Mouse (Mus musculus) neutrophil, adult 5-6 weeks (primary cell): ENCODE measurements around the gene Tsen54. TPM values are rescaled to one million over a fixed set of nuclear protein-coding genes. Genes with fewer than 3 reads are reported as not detected.

Source experiments
- ATAC-seq: fragments of 151-379, 151-347 bp; 2 replicates; pipeline ENCODE4 v1.8.0; 2017; ENCODE audit warnings: mild to moderate bottlenecking, moderate TSS enrichment; ENCODE audit not compliant: insufficient number of reproducible peaks, poor library complexity, low FRiP score, severe bottlenecking; ENCODE audit errors: extremely low read depth
- total RNA-seq: library from RNA; stranded (forward); fragments of 200-1000 nt; gene quantifications from 2 replicates; pipeline ENCODE4 v1.2.3, GENCODE M21; 2017

The Tsen54 gene
- total RNA-seq, 1 experiment from 2014 or later = 15.2 TPM

DNA sequence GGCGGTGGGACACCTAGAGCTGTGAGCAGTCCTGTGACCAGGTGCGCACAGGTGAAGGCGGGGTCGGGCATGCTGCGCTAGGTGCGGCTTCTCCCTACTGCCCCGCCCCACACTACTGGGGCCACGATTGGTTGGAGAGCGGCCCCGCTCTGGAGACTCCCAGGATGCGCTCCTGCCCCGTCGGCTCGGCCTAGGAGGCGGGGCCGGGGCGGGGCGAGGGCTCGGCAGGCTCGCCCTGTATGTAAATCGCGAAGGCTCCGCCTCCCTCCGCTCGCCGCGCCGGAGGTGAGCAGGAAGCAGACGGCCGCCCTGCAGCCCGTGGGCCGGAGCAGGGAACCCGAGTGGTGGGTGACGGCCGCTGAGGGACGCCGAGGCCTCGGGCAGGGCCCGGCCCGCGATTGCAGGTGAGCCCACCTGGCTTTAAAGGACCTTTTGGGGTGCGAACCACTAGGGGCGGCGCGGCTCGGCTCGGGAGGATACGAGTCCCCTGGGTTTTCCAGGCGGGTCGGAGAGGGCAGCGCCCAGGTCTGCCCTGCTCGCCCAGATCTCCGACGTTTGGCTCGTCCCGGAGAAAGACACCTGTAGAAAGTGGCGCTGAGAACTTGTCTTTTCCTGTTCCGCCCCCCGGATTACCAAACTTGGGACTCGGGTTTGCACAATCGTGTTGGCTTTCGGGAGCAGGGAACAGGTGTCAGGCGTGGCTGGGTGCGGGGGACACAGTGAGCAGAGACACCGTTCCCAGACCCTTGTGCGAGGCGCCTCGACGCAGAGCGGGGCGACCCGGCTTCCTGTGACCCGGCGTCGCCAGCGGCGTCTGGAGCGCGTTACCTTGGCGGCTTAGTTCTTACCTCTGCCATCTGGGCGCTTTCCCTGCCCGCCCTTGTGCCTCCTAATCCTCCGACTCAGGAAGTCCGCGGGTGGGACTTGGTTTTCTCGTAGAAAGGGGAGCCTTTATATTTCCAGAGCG lies 9.5 kb downstream of the Tsen54 start, which contains the start of gene Llgl2:
Gene Llgl2 (plus strand): TSS at position 276 of the 967 bp plus-strand sequence.
- ATAC-seq = peak; percentile 77

DNA sequence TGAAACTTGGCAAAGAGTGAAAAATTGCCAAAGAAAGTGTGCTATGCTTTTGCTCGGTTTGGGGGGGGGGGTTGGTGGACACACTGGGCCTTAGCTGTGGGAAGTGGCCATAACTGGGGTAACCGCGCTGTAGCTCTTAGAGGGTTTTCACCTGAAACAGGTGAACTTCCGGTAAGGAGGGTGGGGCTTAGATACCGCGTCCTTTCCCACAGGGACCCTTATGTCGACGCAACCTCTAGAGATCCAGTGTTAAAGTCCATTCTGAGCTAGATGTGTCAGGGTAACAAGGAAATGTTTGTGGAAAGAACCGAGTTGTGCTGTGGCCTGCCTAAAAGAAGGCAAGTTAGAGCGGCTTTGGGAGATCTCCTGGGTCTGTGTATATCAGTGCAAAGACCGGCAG lies 10.3 kb downstream of the Tsen54 start:
- ATAC-seq = no peak

DNA sequence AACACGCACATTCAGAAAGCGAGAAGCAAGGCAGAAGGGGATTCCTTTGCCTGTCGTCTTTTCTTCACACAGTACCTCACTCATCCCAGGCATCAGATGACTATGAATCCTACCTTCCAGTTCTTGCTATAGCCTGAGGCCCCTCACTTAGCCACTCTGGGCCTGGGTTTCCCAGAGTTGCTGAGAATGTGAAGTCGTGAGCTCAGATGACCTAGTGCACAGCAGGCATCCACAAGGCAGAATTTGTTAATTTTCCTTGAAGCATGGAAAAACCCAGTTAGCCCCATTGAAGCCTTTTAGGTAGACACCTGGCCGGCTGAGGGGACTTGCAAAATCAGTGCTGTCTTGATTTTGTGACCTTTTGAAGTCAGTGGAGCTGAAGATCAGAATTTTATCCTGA lies 12.0 kb downstream of the Tsen54 start:
- ATAC-seq = no peak

DNA sequence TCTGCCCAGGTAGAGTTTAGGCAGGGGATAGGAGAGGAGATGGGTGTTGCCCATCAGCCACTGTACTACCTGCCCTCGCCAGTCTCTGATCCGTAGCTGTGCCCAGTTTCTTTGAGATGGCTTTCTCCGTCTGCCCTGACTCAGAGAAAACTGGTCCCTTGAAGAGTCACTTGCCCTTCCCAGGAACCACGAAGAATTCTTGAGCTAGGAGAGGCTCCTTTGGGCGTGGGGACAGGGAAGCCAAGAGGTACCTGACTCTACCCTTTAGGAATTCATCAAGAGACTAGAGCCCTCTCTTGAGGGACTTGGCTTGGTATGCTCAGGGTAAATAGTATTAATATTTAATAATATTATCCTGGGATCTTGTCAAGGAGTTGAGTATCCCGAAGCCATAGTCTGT lies 13.1 kb downstream of the Tsen54 start:
- ATAC-seq = no peak

DNA sequence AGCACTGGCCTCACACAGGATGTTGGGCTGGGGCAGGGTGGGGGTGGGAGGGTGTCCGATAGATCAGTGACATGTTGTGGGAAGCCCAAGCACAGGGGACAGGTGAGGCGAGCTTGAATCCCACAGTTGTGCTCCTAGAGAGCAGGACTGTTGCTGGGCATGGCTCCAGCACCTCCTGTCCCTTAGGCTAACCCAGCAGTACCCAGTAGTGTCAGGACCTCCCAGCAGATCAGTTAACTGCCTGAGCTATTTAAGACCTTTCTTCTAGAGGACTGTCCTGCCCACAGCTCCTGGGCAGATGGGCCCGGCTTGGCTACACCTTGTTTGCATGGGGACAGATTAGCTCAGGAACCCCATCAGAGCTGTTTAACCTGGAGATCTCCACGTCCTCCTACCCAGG lies 14.5 kb downstream of the Tsen54 start:
- ATAC-seq = no peak

DNA sequence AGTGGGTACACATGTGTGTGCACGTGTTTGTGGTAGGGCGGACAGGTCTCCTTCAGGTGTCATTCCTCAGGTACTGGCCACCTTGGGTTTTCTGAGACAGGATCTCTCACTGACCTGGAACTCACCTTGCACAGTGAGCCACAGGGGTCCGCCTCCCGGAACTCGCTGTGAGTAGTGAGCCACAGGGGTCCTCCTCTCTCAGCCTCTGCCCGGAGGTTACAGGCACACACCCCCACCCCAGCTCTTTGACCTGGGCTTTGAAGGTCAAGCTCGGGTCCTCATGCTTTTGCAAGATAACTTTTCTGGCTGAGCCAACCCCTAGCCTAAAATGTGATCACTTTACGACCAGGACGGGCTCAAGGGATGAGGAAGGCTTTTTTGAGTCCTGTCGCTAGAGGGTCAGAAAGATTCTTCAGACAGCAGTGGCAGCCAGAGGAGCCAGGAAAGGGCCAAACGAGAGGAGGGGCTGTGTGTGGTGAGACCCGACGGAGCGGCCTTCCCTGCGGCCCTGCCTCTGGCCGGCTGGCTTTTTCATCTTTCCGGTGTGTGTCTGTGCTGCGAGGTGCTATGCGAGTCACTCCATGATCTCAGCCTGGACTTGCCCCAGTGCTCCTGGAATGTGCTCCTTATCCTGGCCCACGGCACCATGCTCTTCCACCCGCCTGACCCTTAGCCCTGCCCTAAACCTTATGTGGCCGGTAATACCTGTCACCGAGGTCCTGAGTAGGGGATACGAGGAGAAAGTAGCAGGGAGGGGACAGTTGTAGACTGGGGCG lies 16.2 kb downstream of the Tsen54 start:
- no peak for ATAC-seq

DNA sequence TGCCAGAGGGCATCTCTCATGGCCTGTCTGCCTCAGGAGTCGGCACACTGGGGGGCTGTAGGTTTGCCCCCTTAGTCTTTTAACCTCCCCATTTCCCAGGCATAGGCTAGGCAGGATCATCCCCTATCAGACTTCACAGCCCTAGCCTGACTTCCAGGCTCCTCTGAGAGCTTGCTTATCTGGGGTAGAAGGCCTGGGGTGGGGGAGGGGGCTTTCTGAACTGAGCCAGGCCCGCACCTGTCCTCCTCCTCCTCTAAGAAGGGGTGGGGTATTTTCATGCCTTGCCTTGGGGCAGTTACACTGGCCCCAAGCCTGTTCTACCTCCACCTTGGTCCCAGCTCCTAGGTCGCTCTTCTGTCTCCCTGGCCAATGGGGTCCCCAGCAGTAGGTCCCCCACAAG lies 17.0 kb downstream of the Tsen54 start:
- no peak for ATAC-seq

DNA sequence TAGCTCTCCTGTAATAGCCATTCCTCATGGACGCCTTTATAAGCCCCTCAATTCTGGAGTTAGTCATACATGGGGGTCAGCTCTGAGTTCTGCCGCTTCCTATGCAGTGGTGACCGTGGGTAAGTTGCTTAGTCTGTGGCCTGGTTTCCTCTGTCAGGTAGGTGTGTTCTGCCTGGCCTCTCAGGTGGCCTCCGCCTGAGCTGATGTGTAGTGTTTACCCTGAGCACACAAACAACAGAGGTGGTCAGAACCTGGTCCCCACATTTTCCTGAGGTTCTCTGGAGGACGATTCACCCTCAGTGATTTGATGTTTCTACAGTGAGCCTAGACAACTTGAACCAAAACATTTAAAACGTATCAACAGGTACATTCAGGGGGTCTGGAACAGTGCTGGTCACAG lies 17.5 kb downstream of the Tsen54 start:
- ATAC-seq = no peak

DNA sequence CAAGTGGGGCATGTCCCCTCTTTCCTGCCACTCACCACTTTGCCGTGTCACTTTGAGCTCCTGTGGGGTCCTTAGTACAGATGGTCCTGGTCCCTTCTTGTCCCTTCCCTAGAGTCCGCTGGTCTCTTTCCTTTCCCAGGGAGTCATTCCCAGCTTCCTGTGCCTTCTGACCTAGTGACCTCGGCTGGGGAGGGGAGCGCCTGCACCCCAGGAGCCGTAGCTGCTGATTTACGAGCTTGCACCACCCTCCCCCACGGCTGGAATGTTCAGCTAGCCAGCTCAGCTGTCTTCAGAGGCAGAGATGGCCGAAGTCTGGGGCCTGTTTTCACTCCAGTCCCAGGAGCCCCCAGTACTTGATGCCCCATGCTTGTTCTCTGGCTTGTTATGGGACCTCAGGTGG lies 18.0 kb downstream of the Tsen54 start:
- ATAC-seq = no peak

DNA sequence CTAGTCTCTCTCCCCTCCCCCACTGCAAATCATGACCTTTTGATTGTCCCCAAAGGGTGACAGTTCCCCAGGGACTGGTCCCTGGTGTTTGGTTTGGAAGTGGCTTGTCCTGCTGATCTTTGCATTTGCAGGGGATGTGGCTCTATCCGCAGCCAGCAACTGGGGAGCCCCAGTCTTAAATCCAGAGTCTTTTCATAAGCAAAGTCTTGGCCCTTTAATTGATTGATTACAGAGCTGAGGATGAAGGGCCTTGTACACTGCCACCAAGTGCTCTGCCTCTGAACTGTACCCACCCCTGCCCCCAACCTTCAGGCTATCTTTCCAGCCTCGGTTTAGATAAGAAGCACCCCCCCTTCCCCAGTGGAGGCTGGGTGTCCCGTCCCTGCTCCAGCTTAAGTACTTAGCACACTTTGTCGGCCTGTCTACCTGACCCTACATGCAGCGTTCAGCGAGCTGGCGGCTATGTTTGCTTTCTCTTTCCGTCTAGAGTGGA lies 18.5 kb downstream of the Tsen54 start:
- ATAC-seq = no peak

DNA sequence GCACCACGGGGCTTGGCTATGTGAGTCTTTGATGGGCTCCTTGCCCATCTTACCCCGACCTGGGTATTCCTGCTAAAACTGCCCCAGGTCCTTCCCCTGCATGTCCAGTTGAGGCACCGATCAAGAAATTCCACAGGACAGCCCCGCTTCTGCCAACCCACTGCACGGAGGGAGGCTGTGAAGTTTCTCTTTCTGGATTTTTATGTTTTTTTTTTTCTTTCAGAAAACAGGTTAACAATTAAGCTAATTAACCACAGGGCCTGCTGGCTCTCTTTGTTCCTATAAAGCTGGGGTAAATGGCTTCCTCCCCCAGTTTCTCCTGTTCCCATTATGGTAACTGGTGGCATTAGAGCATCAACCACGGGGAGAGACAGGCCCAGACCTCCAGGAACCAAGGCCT lies 19.5 kb downstream of the Tsen54 start:
- ATAC-seq = no peak

DNA sequence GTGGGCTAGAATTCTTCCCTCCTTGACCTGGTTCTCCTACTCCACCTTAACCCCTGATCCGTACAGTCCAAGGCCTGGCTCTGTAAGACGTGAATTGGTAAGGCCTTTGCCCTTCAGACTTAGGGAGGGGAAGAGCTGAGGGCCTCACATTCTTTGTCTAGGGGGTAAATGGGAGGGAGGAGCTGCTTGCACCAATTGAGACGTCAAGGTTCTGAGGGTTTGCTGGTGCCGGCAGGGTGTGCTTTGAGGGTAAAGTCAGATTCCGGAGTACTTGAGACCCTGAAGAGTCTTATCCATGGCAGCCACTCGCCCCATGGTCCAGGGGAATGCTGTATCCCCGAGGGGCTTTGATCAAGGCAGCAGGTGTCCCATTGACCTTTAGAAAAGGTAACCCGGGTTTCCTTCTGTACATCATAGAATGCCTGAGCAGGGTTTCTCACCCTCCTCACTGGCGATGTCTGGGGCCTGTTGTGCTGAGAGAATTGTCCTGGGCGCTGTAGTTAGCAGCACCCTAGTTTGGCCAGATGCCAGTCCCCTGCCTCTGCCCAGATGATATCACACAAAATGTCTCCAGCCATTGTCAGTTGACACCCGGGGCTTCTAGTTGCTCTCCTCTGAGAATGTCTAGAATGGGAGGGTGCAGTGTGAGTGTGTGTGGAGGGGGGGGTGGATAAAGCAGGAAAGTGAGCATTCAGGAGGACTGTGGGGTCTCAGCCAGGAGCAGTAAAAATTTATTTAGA lies 22.3 kb downstream of the Tsen54 start:
- no peak for ATAC-seq

DNA sequence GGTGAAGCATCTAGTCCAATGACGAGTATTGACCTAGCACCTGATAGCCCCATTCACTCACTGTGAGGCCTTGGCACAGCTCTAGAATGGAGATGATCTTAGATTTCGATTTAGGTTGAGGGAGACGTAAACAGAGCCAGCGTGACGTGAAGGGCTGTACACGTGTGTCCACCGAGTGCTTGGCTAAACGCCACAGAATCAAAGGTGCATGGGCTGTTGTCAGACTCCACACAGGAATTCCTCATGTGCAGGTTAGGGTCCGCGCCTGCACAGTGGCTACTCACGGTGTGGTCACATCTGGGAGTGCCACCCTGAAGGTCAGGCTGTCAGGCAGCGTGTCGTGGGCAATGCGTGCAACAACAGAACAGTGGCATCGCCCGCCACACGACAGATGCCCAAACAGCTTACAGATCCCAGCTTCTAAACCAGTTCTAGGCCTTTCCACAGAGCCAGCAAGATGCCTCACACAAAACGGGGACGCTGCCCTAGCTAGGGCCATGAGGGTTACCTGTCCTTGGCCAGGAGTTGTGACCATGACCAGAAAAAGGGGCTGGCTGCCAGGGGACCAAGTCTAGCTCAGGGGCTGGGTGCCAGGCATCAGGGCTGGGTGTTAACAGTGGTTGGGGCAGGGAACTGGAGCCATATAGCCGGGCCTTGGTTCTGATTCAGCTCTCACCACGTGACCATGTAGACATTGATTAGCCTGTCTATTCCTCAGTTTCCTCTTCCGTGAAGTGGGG lies 23.3 kb downstream of the Tsen54 start:
- no peak for ATAC-seq

DNA sequence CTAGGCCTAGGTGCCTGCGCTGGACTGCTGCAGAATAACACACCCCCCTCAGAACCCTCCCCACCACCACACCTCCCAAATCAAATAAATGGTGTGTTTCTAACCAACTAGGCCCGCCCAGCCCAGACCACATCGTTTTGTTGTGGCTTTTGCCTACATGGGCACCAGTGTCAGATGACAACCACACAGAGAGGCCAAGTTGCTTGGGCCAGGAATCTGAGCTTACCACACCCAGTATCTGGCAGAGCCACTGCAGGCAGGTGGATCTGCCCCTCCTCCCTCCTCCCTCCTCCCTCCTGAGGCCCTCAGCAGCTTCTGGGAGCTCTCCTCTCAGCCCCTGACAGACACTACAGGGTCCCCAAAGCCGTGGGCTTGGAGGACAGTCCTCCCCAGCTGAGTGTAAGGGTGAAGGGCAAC lies 24.4 kb downstream of the Tsen54 start:
- no peak for ATAC-seq

DNA sequence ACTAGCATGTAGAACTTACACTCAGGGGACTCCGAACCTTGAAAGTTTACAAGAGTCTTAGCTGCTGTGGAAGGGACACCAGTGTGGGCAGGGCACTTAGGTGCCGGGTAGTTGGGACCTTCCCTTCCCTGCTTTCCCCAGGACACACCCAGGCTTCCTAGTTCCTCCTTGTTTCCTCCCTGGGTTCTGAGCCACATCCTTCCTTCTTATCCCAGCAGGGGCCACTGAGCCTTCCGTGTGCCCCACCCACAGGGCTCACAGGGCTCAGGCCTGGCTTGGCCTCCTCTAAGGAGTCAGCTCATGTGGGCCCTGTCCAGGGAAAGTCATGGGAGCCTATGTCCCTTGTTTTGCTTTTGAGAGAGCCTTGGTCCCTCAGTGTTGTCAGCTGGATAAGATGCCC lies 25.2 kb downstream of the Tsen54 start:
- ATAC-seq = no peak

DNA sequence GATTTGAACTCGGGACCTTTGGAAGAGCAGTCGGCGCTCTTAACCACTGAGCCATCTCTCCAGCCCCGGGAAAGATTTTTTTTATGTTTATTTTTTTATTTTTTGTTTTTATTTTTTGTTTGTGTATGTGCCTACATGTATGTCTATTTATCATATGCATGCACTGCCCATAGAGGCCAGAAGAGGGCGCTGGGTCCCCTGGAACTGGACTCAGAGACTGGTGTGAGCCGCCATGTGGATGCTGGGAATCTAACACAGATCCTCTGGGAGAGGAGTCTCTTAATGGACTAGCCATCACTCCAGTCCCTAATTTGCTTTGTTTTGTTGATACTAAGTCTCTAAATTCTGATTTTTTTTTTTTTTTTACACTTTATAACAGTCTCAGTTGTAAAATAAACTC lies 26.5 kb downstream of the Tsen54 start:
- ATAC-seq = no peak

DNA sequence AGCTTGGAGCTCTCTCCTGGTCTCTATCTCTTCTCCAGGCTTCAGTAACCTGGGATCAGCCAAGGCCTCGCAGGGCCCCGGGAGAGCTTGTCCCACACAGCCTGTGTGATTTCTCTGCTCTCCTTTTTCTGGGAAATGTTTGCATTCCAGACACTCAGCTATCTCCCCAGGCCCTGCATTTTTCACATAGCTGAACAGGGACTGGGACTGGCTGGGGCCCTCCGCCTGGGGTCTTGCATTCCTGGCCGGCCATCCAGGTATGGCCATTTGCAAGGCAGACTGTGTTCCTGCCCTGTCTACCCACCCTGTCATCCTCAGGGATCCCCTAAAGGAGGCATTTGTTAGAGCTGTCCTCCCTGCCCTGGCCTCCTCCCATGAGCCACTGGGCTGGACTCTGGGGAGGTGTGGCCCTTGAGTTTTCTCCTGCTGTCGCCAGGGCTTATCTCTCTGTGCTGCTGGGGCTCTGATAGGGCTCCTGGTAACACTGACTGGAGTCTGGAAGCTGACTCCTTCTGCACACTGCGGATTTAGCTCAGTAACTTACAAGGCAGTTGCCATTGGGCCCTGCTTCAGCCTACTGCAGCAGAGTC lies 27.5 kb downstream of the Tsen54 start:
- ATAC-seq = no peak

DNA sequence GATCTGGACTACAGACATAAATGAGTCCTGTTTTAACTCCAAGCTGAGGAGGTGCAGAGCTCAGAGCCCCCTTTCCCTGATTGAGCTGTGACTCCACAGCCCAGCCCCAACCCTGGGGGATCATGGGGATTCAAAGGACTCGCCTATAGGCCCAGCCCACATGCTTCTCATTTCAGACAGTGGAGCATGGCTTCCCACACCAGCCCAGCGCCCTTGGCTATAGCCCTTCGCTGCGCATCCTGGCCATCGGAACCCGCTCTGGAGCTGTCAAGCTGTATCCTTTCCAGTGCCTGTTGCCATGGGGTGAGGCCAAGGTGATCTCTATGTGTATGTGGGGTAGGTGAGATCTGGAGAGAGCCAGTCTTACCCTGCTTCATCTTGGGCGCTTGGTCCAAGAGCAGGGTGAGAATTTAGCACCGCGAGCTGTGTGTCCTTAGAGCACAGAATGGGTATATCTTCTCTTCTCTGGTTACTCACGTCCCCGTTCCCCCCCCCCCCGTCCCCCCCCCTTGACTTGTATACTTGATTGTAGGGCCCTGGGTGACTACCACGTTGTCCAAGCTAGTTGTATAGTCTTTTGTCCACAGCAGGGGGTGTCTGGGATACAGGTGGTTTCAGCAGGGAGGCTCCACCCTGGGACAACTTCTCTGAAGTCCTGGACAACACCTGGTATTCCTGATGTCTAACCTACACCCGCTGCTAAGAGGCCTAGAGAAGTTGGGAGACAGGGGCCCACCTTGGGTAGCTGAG lies 28.8 kb downstream of the Tsen54 start:
- no peak for ATAC-seq
